Comparison of ENCODE assay signal across 14 mouse cellular contexts in the genomic region with DNA sequence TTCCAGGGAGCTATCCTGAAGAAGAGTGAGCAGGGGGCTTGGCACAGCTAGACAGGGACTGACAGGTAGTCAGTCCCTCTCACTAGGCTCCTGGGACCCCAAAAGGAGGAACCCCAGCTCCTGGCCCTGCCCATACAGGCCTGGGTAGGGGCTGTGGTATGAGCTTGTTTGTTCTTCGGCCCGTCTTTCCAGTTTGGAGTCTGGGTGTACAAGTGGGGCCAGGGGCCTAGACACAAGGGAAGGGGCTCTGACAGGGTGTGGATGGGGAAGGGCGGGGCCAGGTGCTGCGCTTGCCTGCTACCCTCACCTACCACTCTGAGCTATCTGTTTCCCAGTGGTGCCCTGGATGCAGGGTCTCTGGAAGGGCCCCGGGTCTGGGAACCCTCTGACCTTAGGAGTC. TPM values are rescaled to one million over a fixed set of nuclear protein-coding genes. Genes with fewer than 3 reads are reported as not detected.
"Had no signal": no experiment of that assay in that cellular context is flagged by ENCODE, and none has a peak within 500 bp of the region (broad histone marks: within the 10 kb centered on the region; RNA-seq: fewer than 3 reads in every experiment).

No protein-coding gene starts in this region.

- DNase-seq: kidney, adult 2 months; kidney, postnatal 25 days; lung, postnatal 10 days; right cerebral cortex, postnatal 14 days; thymus, adult 2 months; thymus, postnatal 36 days had no signal

- ATAC-seq: liver, embryonic 12.5 days; midbrain, embryonic 16.5 days had no signal

- H3K36me3 ChIP-seq: kidney, embryonic 15.5 days; limb, embryonic 15.5 days; liver, embryonic 12.5 days; midbrain, embryonic 12.5 days; neural tube, embryonic 13.5 days had no signal

- H3K4me3 ChIP-seq: kidney, embryonic 15.5 days; left cerebral cortex, adult 2 months; limb, embryonic 15.5 days; liver, embryonic 12.5 days; midbrain, embryonic 12.5 days; neural tube, embryonic 13.5 days had no signal

- H3K9me3 ChIP-seq: kidney, embryonic 15.5 days; limb, embryonic 15.5 days; liver, embryonic 12.5 days; midbrain, embryonic 12.5 days; neural tube, embryonic 13.5 days had no signal

- H3K27ac ChIP-seq: kidney, embryonic 15.5 days; left cerebral cortex, adult 2 months; liver, embryonic 12.5 days; midbrain, embryonic 12.5 days; neural tube, embryonic 13.5 days had no signal

- H3K4me2 ChIP-seq: kidney, embryonic 15.5 days; limb, embryonic 15.5 days; liver, embryonic 12.5 days; midbrain, embryonic 12.5 days; neural tube, embryonic 13.5 days had no signal

- H3K9ac ChIP-seq: kidney, embryonic 15.5 days; limb, embryonic 15.5 days; liver, embryonic 12.5 days; midbrain, embryonic 12.5 days; neural tube, embryonic 13.5 days had no signal

RNA-seq across cellular contexts. Expression of a gene that starts 15.2 kb away (rescaled TPM):
- total RNA-seq: megakaryocyte-erythroid progenitor cell, adult 5-6 weeks had no signal
- polyA plus RNA-seq: liver, embryonic 12.5 days had no signal

RNA-seq across cellular contexts. Expression of a gene that starts 20.5 kb away (rescaled TPM):
- total RNA-seq: megakaryocyte-erythroid progenitor cell, adult 5-6 weeks had no signal
